ENCODE assay signal across 11 mouse cellular contexts in the genomic region with DNA sequence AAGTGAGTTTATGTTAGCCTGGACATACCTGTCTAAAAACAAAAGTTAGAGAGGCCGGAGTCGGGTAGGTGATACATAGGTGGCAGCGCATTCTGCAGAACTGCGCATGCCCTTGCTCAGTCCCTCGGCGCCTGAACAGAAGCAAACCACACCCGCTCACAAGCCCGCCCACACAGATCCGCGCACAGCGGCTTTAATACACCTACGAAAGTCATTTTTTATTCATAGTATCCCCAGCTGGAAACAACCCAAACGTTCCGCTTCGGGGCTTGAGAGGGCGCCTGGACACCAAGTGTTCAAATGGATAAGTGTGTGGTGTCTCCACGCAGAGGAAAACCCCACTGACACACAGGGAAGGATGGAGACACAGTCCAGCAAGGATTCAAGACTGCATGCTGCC. TPM values are rescaled to one million over a fixed set of nuclear protein-coding genes. Genes with fewer than 3 reads are reported as not detected.
DNase-seq lines count a peak whose midpoint lies in the region; ATAC-seq and TF ChIP-seq lines count a peak whose summit lies in the region.
"Had no signal": no experiment of that assay in that cellular context is flagged by ENCODE, and none has a peak within 500 bp of the region (broad histone marks: within the 10 kb centered on the region; RNA-seq: fewer than 3 reads in every experiment).

No protein-coding gene starts in this region.

- no peak for TF ChIP-seq EP300 in liver, postnatal 0 days (IDR thresholded peaks at IDR 0.05; ENCODE audit: low read depth)

- no peak for ATAC-seq in hindbrain, embryonic 11.5 days (ENCODE audit: low FRiP score)
- no peak for ATAC-seq in liver, embryonic 12.5 days
- no peak for ATAC-seq in liver, postnatal 0 days
- no peak for ATAC-seq in stomach, embryonic 15.5 days (ENCODE audit: insufficient read depth, low FRiP score, low read depth)

- peaks cover 62% of the 10 kb centered on the region for H3K27me3 ChIP-seq in hindbrain, embryonic 10.5 days (ENCODE audit: insufficient read depth, poor library complexity, severe bottlenecking)
- peaks cover 18% of the 10 kb centered on the region for H3K27me3 ChIP-seq in hindbrain, embryonic 11.5 days (ENCODE audit: control insufficient read depth, insufficient read depth, low read length)
- H3K27me3 ChIP-seq in liver, embryonic 12.5 days (replicated peaks), result peaks cover 68% of the 10 kb centered on the region
- peaks cover 29% of the 10 kb centered on the region for H3K27me3 ChIP-seq in liver, postnatal 0 days (ENCODE audit: insufficient read depth, low read length)
- peaks cover 30% of the 10 kb centered on the region for H3K27me3 ChIP-seq in stomach, embryonic 15.5 days (replicated peaks)

- H3K36me3 ChIP-seq in hindbrain, embryonic 10.5 days, result no peaks in the 10 kb centered on the region
- no peaks in the 10 kb centered on the region for H3K36me3 ChIP-seq in hindbrain, embryonic 11.5 days (ENCODE audit: control insufficient read depth, insufficient read depth, low read length)
- H3K36me3 ChIP-seq in liver, embryonic 12.5 days, result no peaks in the 10 kb centered on the region
- H3K36me3 ChIP-seq in liver, postnatal 0 days (replicated peaks; ENCODE audit: insufficient read depth, low read length), result no peaks in the 10 kb centered on the region
- no peaks in the 10 kb centered on the region for H3K36me3 ChIP-seq in stomach, embryonic 15.5 days

- 57% methylated on average over 17 of the region's 17 CpGs for WGBS in hindbrain, embryonic 10.5 days
- WGBS in hindbrain, embryonic 11.5 days, result 60% methylated on average over 17 of the region's 17 CpGs
- WGBS in liver, embryonic 12.5 days (ENCODE audit: insufficient replicate concordance), result 58% methylated on average over 17 of the region's 17 CpGs
- 69% methylated on average over 17 of the region's 17 CpGs for WGBS in liver, postnatal 0 days (ENCODE audit: insufficient replicate concordance)
- 51% methylated on average over 17 of the region's 17 CpGs for WGBS in stomach, embryonic 15.5 days

- no peak overlapping the region for H3K4me2 ChIP-seq in hindbrain, embryonic 11.5 days (replicated peaks; ENCODE audit: low read depth, low read length)
- peak overlapping the region; percentile 17; the same call in 1 of the 2 replicates for H3K4me2 ChIP-seq in liver, embryonic 12.5 days
- no peak overlapping the region for H3K4me2 ChIP-seq in liver, postnatal 0 days (ENCODE audit: low read depth, low read length)
- 0 out of 2 replicates have a peak overlapping the region, but pooled peaks have one; percentile 16 for H3K4me2 ChIP-seq in stomach, embryonic 15.5 days

- no peak overlapping the region for H3K4me3 ChIP-seq in hindbrain, embryonic 10.5 days
- no peak overlapping the region for H3K4me3 ChIP-seq in hindbrain, embryonic 11.5 days (ENCODE audit: low read depth, low read length)
- H3K4me3 ChIP-seq in liver, embryonic 12.5 days, result no peak overlapping the region
- no peak overlapping the region for H3K4me3 ChIP-seq in liver, postnatal 0 days (ENCODE audit: low read depth, low read length)
- H3K4me3 ChIP-seq in stomach, embryonic 15.5 days (replicated peaks), result no peak overlapping the region

- TF ChIP-seq CTCF in liver, postnatal 0 days (IDR thresholded peaks at IDR 0.05; ENCODE audit: low read depth), result no peak

- no peak for DNase-seq in hindbrain, embryonic 10.5 days (ENCODE audit: low spot score)
- no peak for DNase-seq in hindbrain, embryonic 11.5 days (ENCODE audit: low spot score)
- no peak for DNase-seq in liver, postnatal 0 days
- peak; percentile 49 for DNase-seq in R1 (ENCODE audit: low read depth, low spot score)
- DNase-seq in ovary, adult 18-20 months (ENCODE audit: low spot score), result no peak
- DNase-seq: adrenal gland, adult 2 months; cerebellum, adult 11 months; kidney, postnatal 25 days had no signal

- no peaks in the 10 kb centered on the region for H3K9me3 ChIP-seq in hindbrain, embryonic 10.5 days
- no peaks in the 10 kb centered on the region for H3K9me3 ChIP-seq in hindbrain, embryonic 11.5 days (ENCODE audit: control insufficient read depth, low read length)
- H3K9me3 ChIP-seq in liver, embryonic 12.5 days (replicated peaks), result peaks cover under 1% of the 10 kb centered on the region; the same call in 1 of the 2 replicates
- H3K9me3 ChIP-seq in liver, postnatal 0 days (ENCODE audit: low read length), result no peaks in the 10 kb centered on the region
- H3K9me3 ChIP-seq in stomach, embryonic 15.5 days, result no peaks in the 10 kb centered on the region

- peaks cover 49% of the 10 kb centered on the region for H3K4me1 ChIP-seq in hindbrain, embryonic 10.5 days (replicated peaks)
- H3K4me1 ChIP-seq in hindbrain, embryonic 11.5 days (replicated peaks; ENCODE audit: control insufficient read depth, insufficient read depth, low read length), result peaks cover 5% of the 10 kb centered on the region; the same call in 1 of the 2 replicates
- H3K4me1 ChIP-seq in liver, embryonic 12.5 days, result peaks cover 20% of the 10 kb centered on the region
- H3K4me1 ChIP-seq in liver, postnatal 0 days (ENCODE audit: insufficient read depth), result peaks cover 16% of the 10 kb centered on the region
- H3K4me1 ChIP-seq in stomach, embryonic 15.5 days, result peaks cover 20% of the 10 kb centered on the region

- no peak overlapping the region for H3K9ac ChIP-seq in hindbrain, embryonic 11.5 days (ENCODE audit: low read depth, low read length)
- no peak overlapping the region for H3K9ac ChIP-seq in liver, embryonic 12.5 days
- no peak overlapping the region for H3K9ac ChIP-seq in liver, postnatal 0 days (replicated peaks)
- H3K9ac ChIP-seq in stomach, embryonic 15.5 days, result no peak overlapping the region

- peak overlapping the region; percentile 89 for H3K27ac ChIP-seq in hindbrain, embryonic 10.5 days
- no peak overlapping the region for H3K27ac ChIP-seq in hindbrain, embryonic 11.5 days (ENCODE audit: low read depth, low read length)
- H3K27ac ChIP-seq in liver, embryonic 12.5 days, result no peak overlapping the region
- H3K27ac ChIP-seq in liver, postnatal 0 days (ENCODE audit: low read depth), result no peak overlapping the region
- no peak overlapping the region for H3K27ac ChIP-seq in stomach, embryonic 15.5 days
- H3K27ac ChIP-seq: macrophage had no signal

RNA-seq across cellular contexts. Expression of a gene that starts 2.3 kb away (rescaled TPM):
- polyA plus RNA-seq in hindbrain, embryonic 10.5 days (2016; fragmentation: Nextera tagmentation; extraction: Ambion mirVana), result 1.6 and 2.0 TPM in 2 replicates
- polyA plus RNA-seq in hindbrain, embryonic 11.5 days (2014; fragmentation: Nextera tagmentation; extraction: Ambion mirVana), result 1.2 and 1.5 TPM in 2 replicates
- 0.59 and 0.68 TPM in 2 replicates for polyA plus RNA-seq in liver, embryonic 12.5 days (2016; fragmentation: Nextera tagmentation; extraction: Ambion mirVana)
- 0.18 and 0.47 TPM in 2 replicates for polyA plus RNA-seq in liver, postnatal 0 days (2015; fragmentation: Nextera tagmentation; extraction: Ambion mirVana)
- 0.51 and 0.72 TPM in 2 replicates for polyA plus RNA-seq in stomach, embryonic 15.5 days (2015; fragmentation: Nextera tagmentation; extraction: Ambion mirVana)

RNA-seq across cellular contexts. Expression of a gene that starts 17.0 kb away (rescaled TPM):
- 91.4 and 104 TPM in 2 replicates for polyA plus RNA-seq in hindbrain, embryonic 10.5 days (2016; fragmentation: Nextera tagmentation; extraction: Ambion mirVana)
- polyA plus RNA-seq in hindbrain, embryonic 11.5 days (2014; fragmentation: Nextera tagmentation; extraction: Ambion mirVana), result 86.2 and 88.5 TPM in 2 replicates
- 54.2 and 57.3 TPM in 2 replicates for polyA plus RNA-seq in liver, embryonic 12.5 days (2016; fragmentation: Nextera tagmentation; extraction: Ambion mirVana)
- polyA plus RNA-seq in liver, postnatal 0 days (2015; fragmentation: Nextera tagmentation; extraction: Ambion mirVana), result 58.1 and 58.4 TPM in 2 replicates
- 88.0 and 94.6 TPM in 2 replicates for polyA plus RNA-seq in stomach, embryonic 15.5 days (2015; fragmentation: Nextera tagmentation; extraction: Ambion mirVana)

RNA-seq across cellular contexts. Expression of a gene that starts 17.0 kb away (rescaled TPM):
- polyA plus RNA-seq in hindbrain, embryonic 10.5 days (2016; fragmentation: Nextera tagmentation; extraction: Ambion mirVana), result 122 and 135 TPM in 2 replicates
- 148 and 160 TPM in 2 replicates for polyA plus RNA-seq in hindbrain, embryonic 11.5 days (2014; fragmentation: Nextera tagmentation; extraction: Ambion mirVana)
- 57.0 and 57.2 TPM in 2 replicates for polyA plus RNA-seq in liver, embryonic 12.5 days (2016; fragmentation: Nextera tagmentation; extraction: Ambion mirVana)
- 20.4 and 21.4 TPM in 2 replicates for polyA plus RNA-seq in liver, postnatal 0 days (2015; fragmentation: Nextera tagmentation; extraction: Ambion mirVana)
- 94.6 and 95.5 TPM in 2 replicates for polyA plus RNA-seq in stomach, embryonic 15.5 days (2015; fragmentation: Nextera tagmentation; extraction: Ambion mirVana)

RNA-seq across cellular contexts. Expression of a gene that starts 52.7 kb away (rescaled TPM):
- polyA plus RNA-seq in hindbrain, embryonic 10.5 days (2016; fragmentation: Nextera tagmentation; extraction: Ambion mirVana), result 0.07 and 0.20 TPM in 2 replicates
- not detected in 2 replicates for polyA plus RNA-seq in hindbrain, embryonic 11.5 days (2014; fragmentation: Nextera tagmentation; extraction: Ambion mirVana)
- 0.30 and 0.36 TPM in 2 replicates for polyA plus RNA-seq in liver, embryonic 12.5 days (2016; fragmentation: Nextera tagmentation; extraction: Ambion mirVana)
- 0.12 and 0.14 TPM in 2 replicates for polyA plus RNA-seq in liver, postnatal 0 days (2015; fragmentation: Nextera tagmentation; extraction: Ambion mirVana)
- polyA plus RNA-seq in stomach, embryonic 15.5 days (2015; fragmentation: Nextera tagmentation; extraction: Ambion mirVana), result 1.4 and 2.3 TPM in 2 replicates
- polyA plus RNA-seq: macrophage had no signal

Comparison
In these comparisons a context has a peak if more than half of its experiments do, and no peak if none do; other contexts are left out.
1. H3K4me2 ChIP-seq: peak in liver, embryonic 12.5 days (single experiment) and stomach, embryonic 15.5 days (single experiment); none in hindbrain, embryonic 11.5 days (single experiment) and liver, postnatal 0 days (single experiment).